Mouse (Mus musculus): ENCODE measurements around the gene Prima1.

DNA sequence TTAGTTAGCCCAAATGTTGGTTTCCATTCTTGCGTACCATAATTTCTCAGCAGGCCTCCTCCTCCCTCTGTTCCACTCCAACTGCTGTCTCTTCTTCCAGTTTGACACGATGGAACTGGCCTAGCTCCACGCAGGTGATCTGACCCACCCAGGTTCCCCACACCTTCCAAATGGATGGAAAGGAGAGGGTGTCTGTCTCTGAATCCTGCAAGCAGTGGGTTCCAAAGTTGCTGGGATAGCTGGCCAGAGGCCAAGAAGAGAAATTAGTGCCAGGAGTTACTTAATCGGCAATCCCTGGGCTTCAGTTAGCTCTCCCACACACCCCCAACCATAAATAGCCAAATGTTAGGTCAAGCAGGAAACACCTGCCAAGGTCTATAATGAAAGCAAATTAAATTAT, 81.2 kb downstream of the Prima1 start:
- TF ChIP-seq POLR2A (IDR thresholded peaks at IDR 0.05; ENCODE audit: insufficient read length, low read depth) (no peak), TCF12 (IDR thresholded peaks at IDR 0.05; ENCODE audit: insufficient read depth, poor library complexity, severe bottlenecking) (no peak), REST (IDR thresholded peaks at IDR 0.05; ENCODE audit: insufficient read depth, insufficient read length) (no peak), MYOG (IDR thresholded peaks at IDR 0.05; ENCODE audit: control insufficient read depth in 1 of 3, insufficient read depth in 1 of 3, insufficient read length in 2 of 3, low read depth in 2 of 3) (no peak), SRF (IDR thresholded peaks at IDR 0.05; ENCODE audit: control insufficient read depth, insufficient read length, low read depth) (no peak), MAX (IDR thresholded peaks at IDR 0.05; ENCODE audit: low read depth) (no peak), POLR2AphosphoS2 (IDR thresholded peaks at IDR 0.05; ENCODE audit: insufficient read length, low read depth) (no peak), USF1 (IDR thresholded peaks at IDR 0.05; ENCODE audit: low read depth) (no peak), MYOD1 (IDR thresholded peaks at IDR 0.05; ENCODE audit: control insufficient read depth in 1 of 3, insufficient read length in 2 of 3, low read depth in 2 of 3) (no peak), TCF3 (IDR thresholded peaks at IDR 0.05; ENCODE audit: insufficient read length, low read depth) (no peak)
